Mouse (Mus musculus): ENCODE results near the gene Arih2. TPM values are rescaled to one million over a fixed set of nuclear protein-coding genes. Genes with fewer than 3 reads are reported as not detected.

Arih2 gene
- polyA plus RNA-seq, 1 experiment from 2014 or later, result 54.8 TPM

- peak overlapping the region; percentile 69 for H3K4me2 ChIP-seq (replicated peaks)
- 84% methylated on average over 37 of the region's 37 CpGs for WGBS
- H3K4me1 ChIP-seq, result peaks cover 63% of the 10 kb centered on the region
- no peaks in the 10 kb centered on the region for H3K9me3 ChIP-seq (replicated peaks)
- peaks cover 54% of the 10 kb centered on the region for H3K36me3 ChIP-seq
- ATAC-seq (ENCODE audit: low FRiP score), result no peak
- H3K4me3 ChIP-seq, result no peak overlapping the region; the same call in 1 of the 2 replicates
- no peak overlapping the region; the same call in 1 of the 2 replicates for H3K27ac ChIP-seq
- H3K9ac ChIP-seq, result peak overlapping the region; percentile 32
- peaks cover 5% of the 10 kb centered on the region for H3K27me3 ChIP-seq
Measured at GRCm38 (mm10) chr9:108575321-108576297, 73.6 kb downstream of the Arih2 start.

GRCm38 (mm10) chr9:108574921-108575320 is 74.3 kb downstream of the Arih2 start:
- peak overlapping the region; percentile 24; the same call in 1 of the 2 replicates for H3K27ac ChIP-seq
- peaks cover 70% of the 10 kb centered on the region for H3K4me1 ChIP-seq
- peak overlapping the region; percentile 69; the same call in 1 of the 2 replicates for H3K4me2 ChIP-seq (replicated peaks)
- WGBS, result 79% methylated on average over 12 of the region's 12 CpGs
- 0 out of 2 replicates have a peak overlapping the region, but pooled peaks have one; percentile 32 for H3K9ac ChIP-seq
- no peak for ATAC-seq (ENCODE audit: low FRiP score)
- no peaks in the 10 kb centered on the region for H3K9me3 ChIP-seq (replicated peaks)
- H3K36me3 ChIP-seq, result peaks cover 56% of the 10 kb centered on the region
- peaks cover 4% of the 10 kb centered on the region; the same call in 1 of the 2 replicates for H3K27me3 ChIP-seq
- H3K4me3 ChIP-seq, result no peak overlapping the region

GRCm38 (mm10) chr9:108573774-108574690 is 75.2 kb downstream of the Arih2 start:
- WGBS, result 50% methylated on average over 26 of the region's 26 CpGs
- H3K27me3 ChIP-seq, result no peaks in the 10 kb centered on the region
- no peak overlapping the region; the same call in 1 of the 2 replicates for H3K27ac ChIP-seq
- no peak overlapping the region for H3K4me3 ChIP-seq
- H3K4me2 ChIP-seq (replicated peaks), result peak overlapping the region; percentile 69; the same call in 1 of the 2 replicates
- ATAC-seq (ENCODE audit: low FRiP score), result no peak
- H3K4me1 ChIP-seq, result peaks cover 65% of the 10 kb centered on the region
- H3K9me3 ChIP-seq (replicated peaks), result no peaks in the 10 kb centered on the region
- peak overlapping the region; percentile 9; the same call in 1 of the 2 replicates for H3K9ac ChIP-seq
- peaks cover 56% of the 10 kb centered on the region for H3K36me3 ChIP-seq

DNA sequence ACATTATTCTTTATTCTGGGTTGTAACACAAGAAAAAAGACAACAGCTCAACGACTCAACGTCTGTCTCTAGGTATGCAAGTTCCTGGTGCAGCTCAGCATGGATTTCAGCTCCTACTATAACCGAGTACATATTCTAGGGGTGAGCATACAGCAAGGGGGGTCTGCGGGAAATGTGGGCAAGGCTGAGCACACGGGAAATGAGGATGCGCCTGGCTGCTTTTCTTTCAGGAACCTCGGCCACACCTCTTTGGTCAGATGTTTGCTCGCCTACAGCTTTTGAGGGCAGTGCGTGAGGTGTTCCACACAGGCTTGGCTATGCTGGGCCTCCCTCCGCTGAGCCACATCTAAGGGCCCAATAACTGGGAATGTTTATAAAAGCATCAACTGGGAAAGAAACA is 76.9 kb downstream of the Arih2 start:
- Histone ChIP-seq H3K4me3 (no peak overlapping the region), H3K9ac (no peak overlapping the region), H3K4me1 (peaks cover 70% of the 10 kb centered on the region), H3K27me3 (no peaks in the 10 kb centered on the region), H3K9me3 (replicated peaks) (no peaks in the 10 kb centered on the region), H3K27ac (no peak overlapping the region), H3K4me2 (replicated peaks) (no peak overlapping the region), H3K36me3 (peaks cover 56% of the 10 kb centered on the region)
- 86% methylated on average over 10 of the region's 10 CpGs for WGBS
- ATAC-seq (ENCODE audit: low FRiP score), result no peak

DNA sequence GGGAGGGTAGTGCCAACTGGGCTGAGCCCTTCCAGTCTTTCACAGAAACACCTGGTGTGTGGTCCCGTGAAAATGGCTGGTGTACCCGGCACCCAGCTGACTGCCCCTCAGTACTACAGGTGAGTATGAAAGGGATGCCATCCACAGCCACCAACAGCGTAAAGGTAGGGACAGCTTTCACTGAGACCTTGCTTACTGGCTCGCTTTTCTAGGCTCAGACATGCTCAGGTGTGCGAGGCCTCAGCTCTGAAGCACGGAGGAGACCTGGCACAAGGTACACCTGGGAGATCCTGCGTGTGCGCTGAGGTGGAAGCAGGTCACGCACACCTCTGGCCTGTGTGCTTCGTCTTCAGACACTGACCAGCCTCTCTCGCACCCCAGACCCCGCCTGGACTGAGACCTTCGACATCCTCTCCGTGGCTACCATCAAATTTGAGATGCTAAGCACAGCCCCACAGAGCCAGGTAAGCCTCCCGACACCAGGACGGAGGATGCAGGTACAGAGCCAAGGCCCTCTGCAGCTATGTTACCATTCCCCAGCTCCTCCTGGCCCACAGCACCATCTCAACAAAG is 77.7 kb downstream of the Arih2 start:
- Histone ChIP-seq H3K4me3 (no peak overlapping the region), H3K27me3 (no peaks in the 10 kb centered on the region), H3K9ac (no peak overlapping the region), H3K4me2 (replicated peaks) (no peak overlapping the region), H3K36me3 (peaks cover 56% of the 10 kb centered on the region), H3K9me3 (replicated peaks) (no peaks in the 10 kb centered on the region), H3K27ac (no peak overlapping the region), H3K4me1 (peaks cover 62% of the 10 kb centered on the region)
- 94% methylated on average over 16 of the region's 16 CpGs for WGBS
- no peak for ATAC-seq (ENCODE audit: low FRiP score)

DNA sequence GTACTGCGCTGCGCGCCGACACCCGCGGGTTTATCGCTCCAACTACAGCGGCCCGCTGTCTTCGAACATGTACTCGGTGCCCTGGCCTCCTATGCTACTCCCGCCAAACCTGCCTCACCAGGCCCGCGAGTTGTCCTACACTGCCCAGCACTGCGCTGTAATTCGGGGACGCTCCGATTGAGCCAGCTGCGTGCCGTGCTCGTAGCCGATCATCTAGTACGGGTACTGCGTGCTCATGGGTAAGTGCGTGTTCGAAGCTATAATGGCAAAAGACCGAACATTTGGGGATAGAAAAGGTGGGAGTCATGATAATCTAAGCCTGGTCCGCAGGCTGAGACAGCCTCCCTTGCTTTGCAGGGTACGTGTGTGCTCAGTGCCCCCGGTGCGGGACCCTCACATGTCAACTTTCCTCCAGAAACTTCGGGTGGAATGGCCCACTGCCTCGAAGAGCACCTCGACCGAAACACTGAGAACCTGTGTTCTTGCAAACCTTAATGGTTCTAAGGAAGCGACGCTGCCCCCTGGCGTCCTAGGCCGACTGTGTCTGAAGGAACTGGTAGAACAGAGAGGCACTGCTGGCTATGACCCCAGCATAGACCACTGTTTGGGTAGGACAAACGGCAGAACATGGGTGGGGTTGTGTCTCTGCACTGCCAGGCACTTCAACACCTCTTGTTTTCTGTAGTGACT is 78.8 kb downstream of the Arih2 start:
- peak overlapping the region; percentile 73 for H3K4me2 ChIP-seq (replicated peaks)
- H3K27ac ChIP-seq, result peak overlapping the region; percentile 35
- ATAC-seq (ENCODE audit: low FRiP score), result peak; percentile 10; the same call in 1 of the 2 replicates
- peak overlapping the region; percentile 55 for H3K9ac ChIP-seq
- peaks cover 60% of the 10 kb centered on the region for H3K4me1 ChIP-seq
- H3K27me3 ChIP-seq, result no peaks in the 10 kb centered on the region
- no peaks in the 10 kb centered on the region for H3K9me3 ChIP-seq (replicated peaks)
- 2% methylated on average over 40 of the region's 40 CpGs for WGBS
- peak overlapping the region; percentile 48 for H3K4me3 ChIP-seq
- H3K36me3 ChIP-seq, result peaks cover 53% of the 10 kb centered on the region

GRCm38 (mm10) chr9:108569381-108570206 is 79.6 kb downstream of the Arih2 start, which contains the start of gene Dalrd3:
TSS of gene Dalrd3 (plus strand) at chr9:108569886.
- H3K9ac ChIP-seq, result peak within 1 kb of the TSS; percentile 55
- peaks cover 52% of the 10 kb centered on the region for H3K4me1 ChIP-seq
- peak within 1 kb of the TSS; percentile 35 for H3K27ac ChIP-seq
- WGBS, result 6% methylated on average over 42 of the region's 42 CpGs
- H3K4me3 ChIP-seq, result peak within 1 kb of the TSS; percentile 48
- H3K4me2 ChIP-seq (replicated peaks), result peak within 1 kb of the TSS; percentile 73
- peaks cover 53% of the 10 kb centered on the region for H3K36me3 ChIP-seq
- no peaks in the 10 kb centered on the region for H3K9me3 ChIP-seq (replicated peaks)
- peak; percentile 63 for ATAC-seq (ENCODE audit: low FRiP score)
- H3K27me3 ChIP-seq, result no peaks in the 10 kb centered on the region

- Histone ChIP-seq H3K27ac (no peak overlapping the region), H3K4me2 (replicated peaks) (peak overlapping the region; percentile 85), H3K4me1 (peaks cover 42% of the 10 kb centered on the region), H3K36me3 (peaks cover 55% of the 10 kb centered on the region), H3K27me3 (no peaks in the 10 kb centered on the region), H3K4me3 (peak overlapping the region; percentile 56; the same call in 1 of the 2 replicates), H3K9me3 (replicated peaks) (no peaks in the 10 kb centered on the region), H3K9ac (0 out of 2 replicates have a peak overlapping the region, but pooled peaks have one; percentile 82)
- no peak for ATAC-seq (ENCODE audit: low FRiP score)
- WGBS, result 82% methylated on average over 17 of the region's 17 CpGs
Measured at GRCm38 (mm10) chr9:108568511-108568921, 80.7 kb downstream of the Arih2 start.

GRCm38 (mm10) chr9:108567931-108568419 is 81.2 kb downstream of the Arih2 start:
- peak overlapping the region; percentile 82 for H3K9ac ChIP-seq
- no peaks in the 10 kb centered on the region for H3K9me3 ChIP-seq (replicated peaks)
- peak overlapping the region; percentile 56 for H3K4me3 ChIP-seq
- peak overlapping the region; percentile 85 for H3K4me2 ChIP-seq (replicated peaks)
- H3K27me3 ChIP-seq, result no peaks in the 10 kb centered on the region
- peak overlapping the region; percentile 94 for H3K27ac ChIP-seq
- H3K4me1 ChIP-seq, result peaks cover 38% of the 10 kb centered on the region
- WGBS, result 10% methylated on average over 18 of the region's 18 CpGs
- peaks cover 55% of the 10 kb centered on the region for H3K36me3 ChIP-seq
- no peak for ATAC-seq (ENCODE audit: low FRiP score)
